ENCODE assay signal across 10 mouse cellular contexts in the genomic region with DNA sequence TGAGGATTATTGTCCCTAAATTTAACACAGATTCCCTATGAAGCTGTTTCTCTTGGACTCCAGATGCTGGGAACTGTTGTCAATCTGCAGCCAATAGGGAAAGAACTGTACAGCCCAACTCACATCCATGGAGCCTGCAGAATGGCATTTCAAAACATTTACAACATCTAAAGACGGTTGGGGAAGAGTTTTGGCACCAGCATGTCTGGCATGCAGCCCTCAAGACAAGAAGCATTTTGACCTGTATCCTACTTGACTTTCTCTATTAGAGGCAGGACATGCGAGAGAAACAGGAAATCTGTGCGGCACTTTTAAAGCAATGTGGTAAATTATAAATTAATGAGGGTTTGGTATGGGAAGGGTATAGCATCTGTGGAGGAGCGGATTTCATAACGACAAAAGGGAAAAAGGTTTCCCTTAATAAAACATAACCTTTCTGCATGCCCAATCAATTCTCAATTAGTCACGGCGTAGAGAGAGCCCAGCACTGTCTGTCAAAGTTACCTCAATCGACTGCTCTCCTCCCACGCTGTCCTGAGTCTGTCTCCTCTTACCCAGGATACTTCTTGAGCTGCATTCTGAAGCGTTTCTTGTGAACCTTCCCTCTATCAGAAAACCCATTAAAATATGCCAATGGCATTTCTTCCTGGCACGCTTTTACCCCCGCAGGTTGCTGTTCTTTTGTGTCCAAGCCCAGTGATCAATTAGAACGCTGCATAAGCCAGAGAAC.
DNase-seq lines count a peak whose midpoint lies in the region; ATAC-seq lines count a peak whose summit lies in the region.
"Had no signal": no experiment of that assay in that cellular context is flagged by ENCODE, and none has a peak within 500 bp of the region (broad histone marks: within the 10 kb centered on the region; RNA-seq: fewer than 3 reads in every experiment).

No protein-coding gene starts in this region.

- H3K9me3 ChIP-seq in forebrain, embryonic 14.5 days (replicated peaks; ENCODE audit: control insufficient read depth, low read length): no peaks in the 10 kb centered on the region
- no peaks in the 10 kb centered on the region for H3K9me3 ChIP-seq in forebrain, embryonic 10.5 days
- H3K9me3 ChIP-seq in neural tube, embryonic 13.5 days: no peaks in the 10 kb centered on the region
- H3K9me3 ChIP-seq in hindbrain, embryonic 15.5 days: no peaks in the 10 kb centered on the region
- H3K9me3 ChIP-seq: heart, embryonic 15.5 days had no signal

- H3K36me3 ChIP-seq in forebrain, embryonic 14.5 days (ENCODE audit: control insufficient read depth, insufficient read depth, low read length): no peaks in the 10 kb centered on the region
- H3K36me3 ChIP-seq in forebrain, embryonic 10.5 days (replicated peaks): no peaks in the 10 kb centered on the region
- H3K36me3 ChIP-seq in neural tube, embryonic 13.5 days: no peaks in the 10 kb centered on the region
- no peaks in the 10 kb centered on the region for H3K36me3 ChIP-seq in hindbrain, embryonic 15.5 days
- H3K36me3 ChIP-seq: heart, embryonic 15.5 days had no signal

- no peak overlapping the region for H3K9ac ChIP-seq in forebrain, embryonic 14.5 days (ENCODE audit: low read length)
- no peak overlapping the region for H3K9ac ChIP-seq in neural tube, embryonic 13.5 days
- no peak overlapping the region for H3K9ac ChIP-seq in hindbrain, embryonic 15.5 days
- H3K9ac ChIP-seq: heart, embryonic 15.5 days had no signal

- H3K27ac ChIP-seq in forebrain, embryonic 14.5 days (ENCODE audit: low read depth, low read length): no peak overlapping the region
- no peak overlapping the region for H3K27ac ChIP-seq in forebrain, embryonic 10.5 days
- H3K27ac ChIP-seq in neural tube, embryonic 13.5 days (replicated peaks): no peak overlapping the region
- no peak overlapping the region for H3K27ac ChIP-seq in hindbrain, embryonic 15.5 days (replicated peaks)
- H3K27ac ChIP-seq: heart, embryonic 15.5 days had no signal

- WGBS in forebrain, embryonic 14.5 days: 45% methylated on average over 13 of the region's 13 CpGs
- 75% methylated on average over 13 of the region's 13 CpGs for WGBS in forebrain, embryonic 10.5 days
- 49% methylated on average over 13 of the region's 13 CpGs for WGBS in neural tube, embryonic 13.5 days
- 38% methylated on average over 13 of the region's 13 CpGs for WGBS in hindbrain, embryonic 15.5 days

- 0 out of 2 replicates have a peak overlapping the region, but pooled peaks have one; percentile 3 for H3K4me2 ChIP-seq in forebrain, embryonic 14.5 days (ENCODE audit: low read length)
- H3K4me2 ChIP-seq in neural tube, embryonic 13.5 days: 0 out of 2 replicates have a peak overlapping the region, but pooled peaks have one; percentile 3
- peak overlapping the region; percentile 16 for H3K4me2 ChIP-seq in hindbrain, embryonic 15.5 days
- H3K4me2 ChIP-seq: heart, embryonic 15.5 days had no signal

- intact Hi-C loops in gastrocnemius, postnatal 14 days (cut with DNase I; ENCODE audit: low total_unique reads): no loop called here

- no peak overlapping the region for H3K4me3 ChIP-seq in forebrain, embryonic 14.5 days (ENCODE audit: low read depth, low read length)
- no peak overlapping the region for H3K4me3 ChIP-seq in forebrain, embryonic 10.5 days
- no peak overlapping the region for H3K4me3 ChIP-seq in neural tube, embryonic 13.5 days
- no peak overlapping the region for H3K4me3 ChIP-seq in hindbrain, embryonic 15.5 days
- H3K4me3 ChIP-seq: heart, embryonic 15.5 days had no signal

- no peaks in the 10 kb centered on the region for H3K27me3 ChIP-seq in forebrain, embryonic 14.5 days (replicated peaks; ENCODE audit: control insufficient read depth, insufficient read depth, low read length)
- H3K27me3 ChIP-seq in forebrain, embryonic 10.5 days (ENCODE audit: poor library complexity, severe bottlenecking): no peaks in the 10 kb centered on the region
- no peaks in the 10 kb centered on the region for H3K27me3 ChIP-seq in neural tube, embryonic 13.5 days
- H3K27me3 ChIP-seq in hindbrain, embryonic 15.5 days: no peaks in the 10 kb centered on the region
- H3K27me3 ChIP-seq: heart, embryonic 15.5 days had no signal

- DNase-seq in forebrain, embryonic 14.5 days (ENCODE audit: low spot score): no peak
- DNase-seq in forebrain, embryonic 10.5 days (ENCODE audit: extremely low spot score, low spot score): no peak
- DNase-seq in neural tube, embryonic 10.5 days (ENCODE audit: extremely low spot score, low spot score): no peak
- DNase-seq in spleen, postnatal 4 days (ENCODE audit: low spot score in 2 of 2): no peak
- DNase-seq in gastrocnemius, postnatal 14 days: no peak
- DNase-seq in layer of hippocampus, adult 11-12 months (ENCODE audit: low spot score): no peak
- DNase-seq: kidney, postnatal 25 days had no signal

- no peak for ATAC-seq in forebrain, embryonic 14.5 days
- ATAC-seq in neural tube, embryonic 13.5 days (ENCODE audit: low read depth): no peak
- ATAC-seq in hindbrain, embryonic 15.5 days (ENCODE audit: low FRiP score, low read depth): no peak

- H3K4me1 ChIP-seq in forebrain, embryonic 14.5 days (ENCODE audit: control insufficient read depth, insufficient read depth, low read length): peaks cover 10% of the 10 kb centered on the region
- H3K4me1 ChIP-seq in forebrain, embryonic 10.5 days: peaks cover 29% of the 10 kb centered on the region
- H3K4me1 ChIP-seq in neural tube, embryonic 13.5 days (replicated peaks): peaks cover 13% of the 10 kb centered on the region
- H3K4me1 ChIP-seq in hindbrain, embryonic 15.5 days (replicated peaks): 0 out of 2 replicates have a peak, but pooled peaks cover 11% of the 10 kb centered on the region
